Mouse (Mus musculus) liver, embryonic 13.5 days (tissue): ENCODE measurements around the gene Col2a1. TPM values are rescaled to one million over a fixed set of nuclear protein-coding genes. Genes with fewer than 3 reads are reported as not detected.
A peak's percentile ranks its signal among the peaks of the same experiment; 100 is the strongest.

Experiments
- ATAC-seq: fragments of 200-750 bp; cut with Nextera tagmentation; 2 replicates; pipeline ENCODE4 v1.8.0; 2017; ENCODE audit warnings: low read depth, mild to moderate bottlenecking, moderate number of reproducible peaks, moderate library complexity
- DNase-seq: peaks from one replicate; pipeline ENCODE4 v3.0.0; 2022
- H3K27ac ChIP-seq: fragments of 300-500 bp; sonication (generic); 2 replicates; pipeline ENCODE4 v1.5.1; 2015; ENCODE audit warnings: moderate library complexity, mild to moderate bottlenecking, inconsistent platforms
- H3K27me3 ChIP-seq: fragments of 300-500 bp; sonication (generic); 2 replicates; pipeline ENCODE4 v1.6.1; 2015; ENCODE audit warnings: mild to moderate bottlenecking, inconsistent platforms
- H3K36me3 ChIP-seq: fragments of 300-500 bp; sonication (generic); 2 replicates; pipeline ENCODE4 v1.6.1; 2015; ENCODE audit warnings: mild to moderate bottlenecking, inconsistent platforms
- H3K4me1 ChIP-seq: fragments of 300-500 bp; sonication (generic); replicated peaks from 2 replicates; pipeline ENCODE4 v1.6.1; 2015; ENCODE audit warnings: inconsistent platforms
- H3K4me2 ChIP-seq: fragments of 300-500 bp; sonication (generic); 2 replicates; pipeline ENCODE4 v1.6.1; 2015; ENCODE audit warnings: inconsistent platforms, mild to moderate bottlenecking, moderate library complexity
- H3K4me3 ChIP-seq: fragments of 300-500 bp; sonication (generic); replicated peaks from 2 replicates; pipeline ENCODE4 v1.5.1; 2015; ENCODE audit warnings: mild to moderate bottlenecking, inconsistent platforms
- H3K9ac ChIP-seq: fragments of 300-500 bp; sonication (generic); 2 replicates; pipeline ENCODE4 v1.6.1; 2015; ENCODE audit warnings: mild to moderate bottlenecking, inconsistent platforms
- H3K9me3 ChIP-seq: fragments of 300-500 bp; sonication (generic); replicated peaks from 2 replicates; pipeline ENCODE4 v1.6.1; 2016; ENCODE audit warnings: inconsistent platforms
- WGBS: fragments of 180-500 bp; shearing (Covaris S2); methylation state at CpG from one replicate; pipeline ENCODE4 v1.1.7; 2015; ENCODE audit not compliant: insufficient replicate concordance; 5-methylcytosine and 5-hydroxymethylcytosine counted together
- polyA plus RNA-seq: library from polyadenylated mRNA; unstranded; fragments of >200 nt; fragmentation: Nextera tagmentation; extraction: Ambion mirVana; gene quantifications from 2 replicates; pipeline ENCODE4 v1.2.1, GENCODE M21; 2015

The Col2a1 gene
- polyA plus RNA-seq, 1 experiment from 2014 or later: 0.27 TPM

DNA sequence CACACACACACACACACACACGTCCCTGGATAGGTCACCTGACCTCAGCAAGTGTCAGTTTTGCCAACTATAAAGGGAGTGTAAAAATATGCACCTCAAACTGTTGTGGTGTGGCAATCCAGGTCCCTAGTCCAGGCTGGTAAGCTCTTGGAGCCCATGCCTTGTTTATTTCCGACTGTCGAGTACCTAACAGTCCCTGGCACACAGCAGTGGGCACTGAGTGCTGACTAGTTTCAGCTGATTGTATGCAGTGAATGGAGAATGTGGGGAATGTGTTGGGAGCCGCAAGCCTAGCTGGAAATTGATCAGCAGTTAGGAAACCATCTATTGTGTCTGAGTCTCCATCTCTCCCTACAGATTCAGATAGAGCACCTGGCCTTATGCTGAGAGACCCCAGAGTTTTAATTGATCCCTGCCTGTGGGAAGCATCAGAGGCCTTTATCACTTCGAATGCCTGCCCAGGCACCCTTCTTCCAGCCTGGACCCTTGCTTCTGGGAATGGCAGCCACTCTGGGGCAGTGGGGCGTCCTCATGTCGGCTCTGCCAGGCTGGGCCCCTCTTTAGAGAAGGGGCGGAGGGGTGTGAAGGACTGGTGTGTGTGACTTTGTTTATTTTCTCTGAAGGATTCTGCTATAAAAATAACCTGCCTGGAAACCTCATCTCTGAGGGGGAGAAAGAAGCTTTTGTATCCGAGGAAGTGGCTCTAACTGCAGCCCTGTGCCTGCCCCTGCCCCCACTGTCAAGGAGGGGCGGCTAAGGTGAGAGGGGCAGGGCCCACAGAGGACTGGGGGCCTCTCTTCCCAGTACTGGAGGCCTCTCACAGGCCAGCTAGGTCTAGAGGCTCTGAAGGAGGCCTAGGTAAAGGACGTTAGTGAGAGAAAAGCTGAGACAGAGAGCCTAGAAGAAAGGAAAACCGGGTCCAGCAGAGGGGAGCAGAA is 22.7 kb upstream of the Col2a1 start:
- WGBS: 36% methylated on average over 12 of the region's 12 CpGs
- Histone ChIP-seq H3K9ac (no peak overlapping the region), H3K36me3 (no peaks in the 10 kb centered on the region), H3K27me3 (peaks cover 37% of the 10 kb centered on the region), H3K4me1 (no peaks in the 10 kb centered on the region), H3K4me2 (no peak overlapping the region), H3K4me3 (no peak overlapping the region), H3K27ac (no peak overlapping the region), H3K9me3 (no peaks in the 10 kb centered on the region)
- ATAC-seq (no peak), DNase-seq (no peak)

- ATAC-seq: no peak
- no peak overlapping the region for H3K9ac ChIP-seq
- no peaks in the 10 kb centered on the region for H3K36me3 ChIP-seq
- no peak overlapping the region for H3K4me2 ChIP-seq
- no peak for DNase-seq
- no peaks in the 10 kb centered on the region for H3K9me3 ChIP-seq
- H3K27ac ChIP-seq: no peak overlapping the region
- no peak overlapping the region for H3K4me3 ChIP-seq
- peaks cover 37% of the 10 kb centered on the region for H3K27me3 ChIP-seq
- no peaks in the 10 kb centered on the region for H3K4me1 ChIP-seq
- WGBS: 45% methylated on average over 4 of the region's 4 CpGs
These were observed 21.1 kb upstream of the Col2a1 start for GRCm38 (mm10) chr15:98025611-98026010.

GRCm38 (mm10) chr15:98023137-98023536 is 18.6 kb upstream of the Col2a1 start:
- H3K4me2 ChIP-seq: no peak overlapping the region
- ATAC-seq: no peak
- 45% methylated on average over 3 of the region's 3 CpGs for WGBS
- peaks cover 33% of the 10 kb centered on the region for H3K27me3 ChIP-seq
- no peaks in the 10 kb centered on the region for H3K9me3 ChIP-seq
- H3K4me3 ChIP-seq: no peak overlapping the region
- DNase-seq: no peak
- no peaks in the 10 kb centered on the region for H3K4me1 ChIP-seq
- no peak overlapping the region for H3K9ac ChIP-seq
- no peak overlapping the region for H3K27ac ChIP-seq
- no peaks in the 10 kb centered on the region for H3K36me3 ChIP-seq

GRCm38 (mm10) chr15:98021886-98022285 is 17.4 kb upstream of the Col2a1 start:
- H3K27ac ChIP-seq: no peak overlapping the region
- DNase-seq (no peak), ATAC-seq (no peak)
- no peaks in the 10 kb centered on the region for H3K4me1 ChIP-seq
- H3K36me3 ChIP-seq: no peaks in the 10 kb centered on the region
- WGBS: 42% methylated on average over 2 of the region's 2 CpGs
- H3K9me3 ChIP-seq: no peaks in the 10 kb centered on the region
- H3K4me3 ChIP-seq: no peak overlapping the region
- no peak overlapping the region for H3K9ac ChIP-seq
- H3K27me3 ChIP-seq: peaks cover 23% of the 10 kb centered on the region
- no peak overlapping the region for H3K4me2 ChIP-seq

- H3K4me1 ChIP-seq: no peaks in the 10 kb centered on the region
- 0 out of 2 replicates have a peak, but pooled peaks cover 1% of the 10 kb centered on the region for H3K27me3 ChIP-seq
- H3K36me3 ChIP-seq: no peaks in the 10 kb centered on the region
- no peak overlapping the region for H3K4me2 ChIP-seq
- 57% methylated on average over 3 of the region's 3 CpGs for WGBS
- H3K9me3 ChIP-seq: no peaks in the 10 kb centered on the region
- no peak for ATAC-seq
- DNase-seq: no peak
- no peak overlapping the region for H3K9ac ChIP-seq
- no peak overlapping the region for H3K27ac ChIP-seq
- H3K4me3 ChIP-seq: no peak overlapping the region
These were observed 14.6 kb upstream of the Col2a1 start for GRCm38 (mm10) chr15:98019047-98019446.

GRCm38 (mm10) chr15:98017925-98018324 is 13.4 kb upstream of the Col2a1 start:
- no peaks in the 10 kb centered on the region for H3K27me3 ChIP-seq
- H3K27ac ChIP-seq: no peak overlapping the region
- ATAC-seq: no peak
- no peaks in the 10 kb centered on the region for H3K4me1 ChIP-seq
- H3K4me2 ChIP-seq: no peak overlapping the region
- H3K4me3 ChIP-seq: no peak overlapping the region
- WGBS: 46% methylated on average over 4 of the region's 4 CpGs
- no peak overlapping the region for H3K9ac ChIP-seq
- DNase-seq: no peak
- no peaks in the 10 kb centered on the region for H3K36me3 ChIP-seq
- H3K9me3 ChIP-seq: no peaks in the 10 kb centered on the region

GRCm38 (mm10) chr15:98012810-98013209 is 8.3 kb upstream of the Col2a1 start:
- 65% methylated on average over 6 of the region's 6 CpGs for WGBS

DNA sequence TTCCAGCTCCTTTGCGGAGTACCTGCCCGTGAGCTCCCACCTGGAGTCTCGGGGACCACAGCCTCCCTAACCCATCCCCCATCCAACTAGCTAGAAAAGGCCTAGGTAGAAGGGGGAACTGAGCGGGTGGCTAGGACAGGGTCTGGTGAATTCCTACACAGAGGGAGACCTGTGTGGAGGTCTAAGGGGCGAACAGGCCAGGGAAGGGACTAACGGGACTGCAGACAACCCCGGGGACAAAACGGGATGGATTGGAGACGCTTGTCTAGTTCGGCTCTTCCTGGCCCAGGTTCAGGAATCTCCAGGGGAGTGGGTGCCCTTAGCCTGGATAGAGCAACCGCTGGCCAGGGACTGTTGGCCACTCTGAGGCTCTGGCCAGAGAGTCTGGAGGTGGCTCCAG is 686 bp upstream of the Col2a1 start:
- Histone ChIP-seq H3K4me2 (no peak overlapping the region), H3K4me1 (peaks cover 13% of the 10 kb centered on the region), H3K9me3 (no peaks in the 10 kb centered on the region), H3K9ac (no peak overlapping the region), H3K36me3 (no peaks in the 10 kb centered on the region), H3K27me3 (peaks cover 100% of the 10 kb centered on the region), H3K27ac (no peak overlapping the region), H3K4me3 (no peak overlapping the region)
- DNase-seq (no peak), ATAC-seq (no peak)
- 7% methylated on average over 11 of the region's 11 CpGs for WGBS

More at GRCm38 (mm10) chr15:98012810-98013209, 8.3 kb upstream of the Col2a1 start:
- H3K27ac ChIP-seq: no peak overlapping the region
- H3K9me3 ChIP-seq: no peaks in the 10 kb centered on the region
- H3K4me1 ChIP-seq: no peaks in the 10 kb centered on the region
- no peak overlapping the region for H3K4me3 ChIP-seq
- DNase-seq: no peak
- ATAC-seq: no peak
- H3K9ac ChIP-seq: no peak overlapping the region
- H3K36me3 ChIP-seq: no peaks in the 10 kb centered on the region
- H3K4me2 ChIP-seq: no peak overlapping the region
- H3K27me3 ChIP-seq: peaks cover 38% of the 10 kb centered on the region

GRCm38 (mm10) chr15:98004740-98005159 is 255 bp upstream of the Col2a1 start:
- Histone ChIP-seq H3K4me1 (peaks cover 13% of the 10 kb centered on the region), H3K9me3 (no peaks in the 10 kb centered on the region), H3K36me3 (no peaks in the 10 kb centered on the region), H3K27ac (no peak overlapping the region), H3K9ac (no peak overlapping the region), H3K27me3 (peaks cover 100% of the 10 kb centered on the region), H3K4me3 (peak overlapping the region; percentile 23), H3K4me2 (peak overlapping the region; percentile 42)
- DNase-seq (no peak), ATAC-seq (no peak)
- 3% methylated on average over 19 of the region's 19 CpGs for WGBS

DNA sequence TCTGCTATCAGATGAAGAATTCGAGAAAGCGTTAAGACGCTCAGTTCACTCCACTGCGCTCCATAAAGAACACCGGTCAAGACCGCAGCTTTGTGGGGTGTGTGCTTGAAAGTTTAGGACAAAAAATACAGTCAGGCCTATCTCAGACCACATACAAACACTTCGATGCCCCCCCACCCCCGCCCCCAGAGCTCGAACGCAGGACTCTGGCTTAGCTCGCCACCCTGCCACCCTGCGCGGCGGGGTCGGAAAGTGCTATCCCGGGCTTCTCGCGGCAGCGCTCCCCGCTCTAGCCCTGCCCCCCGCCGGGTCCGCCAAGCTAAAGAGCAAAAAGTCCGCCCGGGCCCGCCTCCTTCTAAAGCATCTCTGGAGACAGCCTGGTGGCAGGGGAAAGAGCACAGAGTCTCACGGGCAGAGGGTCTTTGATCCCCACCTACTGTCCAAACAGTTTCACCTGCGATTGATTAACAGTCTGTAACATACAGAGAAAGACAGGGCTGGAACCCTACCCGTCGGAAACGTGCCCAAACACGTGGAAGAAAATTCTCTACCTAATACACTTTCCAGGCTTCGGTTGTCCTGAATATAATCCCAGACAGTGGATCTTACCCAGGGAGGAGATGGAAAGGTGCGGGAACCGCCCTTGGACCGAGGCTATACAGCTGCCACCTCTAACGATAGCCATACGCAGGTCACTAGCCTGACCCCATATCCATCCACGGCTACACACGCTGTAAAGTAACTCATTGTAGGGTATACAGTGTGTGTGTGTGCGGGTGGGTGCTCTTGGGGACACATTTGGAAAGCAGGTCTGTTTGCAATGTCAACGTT is 1.3 kb downstream of the Col2a1 start:
- Histone ChIP-seq H3K4me2 (peak overlapping the region; percentile 14; the same call in 1 of the 2 replicates), H3K9ac (no peak overlapping the region), H3K4me1 (peaks cover 13% of the 10 kb centered on the region), H3K4me3 (no peak overlapping the region), H3K9me3 (no peaks in the 10 kb centered on the region), H3K36me3 (no peaks in the 10 kb centered on the region), H3K27ac (no peak overlapping the region), H3K27me3 (peaks cover 100% of the 10 kb centered on the region)
- DNase-seq (no peak), ATAC-seq (no peak)
- 3% methylated on average over 42 of the region's 42 CpGs for WGBS
